Mouse (Mus musculus): ENCODE results near the gene Cmc2. TPM values are rescaled to one million over a fixed set of nuclear protein-coding genes. Genes with fewer than 3 reads are reported as not detected.

Cmc2 gene
- polyA plus RNA-seq (2012; fragmentation: generic; extraction: Trizol): 55.1 TPM
- long read RNA-seq, experiment 1, transcript Cmc2-205 (4 exons, 1,459 nt): major isoform, 40 of 57 reads
- long read RNA-seq, experiment 1, transcript Cmc2-201 (3 exons, 523 nt): minor isoform, 7 of 57 reads
- long read RNA-seq, experiment 1, partial matches to known transcripts: 1 of 57 reads
- long read RNA-seq, experiment 1, other reads (novel, unspliced or antisense): 6 of 57 reads
- long read RNA-seq, experiment 2, partial matches to known transcripts: 0 of 10 reads
- long read RNA-seq, experiment 2, other reads (novel, unspliced or antisense): 4 of 10 reads

DNA sequence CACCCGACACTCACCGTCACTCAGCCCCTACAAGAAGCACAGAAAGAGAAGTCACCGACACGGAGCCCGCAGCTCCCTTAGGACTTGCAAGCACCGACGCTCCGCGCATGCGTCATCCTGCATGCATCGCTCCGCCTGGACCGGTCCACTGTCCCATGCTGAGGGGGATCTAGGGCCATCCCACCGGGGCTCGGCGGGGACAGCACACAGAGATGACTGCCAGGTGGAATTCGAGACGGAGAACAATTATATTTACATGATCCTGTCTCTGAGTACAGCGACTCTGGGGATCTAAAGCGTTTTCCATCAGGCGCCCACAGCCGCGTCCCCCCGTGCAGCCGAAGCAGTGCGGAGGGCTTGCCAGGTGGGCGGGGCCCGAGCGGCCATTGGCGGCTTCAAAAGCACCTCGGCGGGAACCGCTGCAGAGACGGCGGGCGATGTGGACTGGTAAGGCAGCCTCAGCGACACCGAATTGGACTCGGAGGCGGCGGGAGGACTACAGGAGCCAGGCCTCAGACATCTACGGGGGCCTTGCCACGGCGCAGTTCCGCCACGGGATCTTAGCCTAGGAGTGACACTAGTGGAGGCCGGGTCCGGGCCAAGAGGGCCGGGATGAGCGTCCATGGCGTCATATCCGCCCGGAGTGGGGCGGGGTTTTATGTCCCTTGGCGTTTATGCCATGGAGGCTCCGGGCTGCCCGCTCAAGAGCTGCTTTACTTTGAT, at the start of gene Cmc2, which contains the start of gene Cenpn:
TSS of gene Cmc2 (minus strand) at position 119 of the 723 bp plus-strand sequence.
TSS of gene Cenpn (plus strand) at position 394 of the 723 bp plus-strand sequence.
- H3K36me3 ChIP-seq (ENCODE audit: control insufficient read depth, insufficient read depth): peaks cover 12% of the 10 kb centered on the region
- TF ChIP-seq CTCF (IDR thresholded peaks at IDR 0.05; ENCODE audit: control insufficient read depth, insufficient read depth, insufficient read length) (no peak), MYOD1 (IDR thresholded peaks at IDR 0.05; ENCODE audit: control insufficient read depth, insufficient read length, low read depth) (no peak), MAX (IDR thresholded peaks at IDR 0.05) (peak; percentile 9), CEBPB (IDR thresholded peaks at IDR 0.05; ENCODE audit: low read depth) (no peak), USF1 (IDR thresholded peaks at IDR 0.05; ENCODE audit: low read depth) (no peak)
- peaks cover 5% of the 10 kb centered on the region for H3K79me3 ChIP-seq (ENCODE audit: low read depth)
- H3ac ChIP-seq (ENCODE audit: control insufficient read depth, insufficient read length, low read depth): peak within 1 kb of the TSS; percentile 97
- H3K79me2 ChIP-seq (ENCODE audit: control insufficient read depth, insufficient read depth): peaks cover 27% of the 10 kb centered on the region
- no peaks in the 10 kb centered on the region for H3K27me3 ChIP-seq (ENCODE audit: control insufficient read depth, insufficient read depth, insufficient read length)
- peak within 1 kb of the TSS; percentile 51 for H3K4me3 ChIP-seq (ENCODE audit: insufficient read depth, poor library complexity, severe bottlenecking)

GRCm38 (mm10) chr8:116969531-116969930, 48.3 kb upstream of the Cmc2 start:
- Histone ChIP-seq H3K4me3 (ENCODE audit: insufficient read depth, poor library complexity, severe bottlenecking) (no peak overlapping the region), H3K79me2 (ENCODE audit: control insufficient read depth, insufficient read depth) (no peaks in the 10 kb centered on the region), H3K27me3 (ENCODE audit: control insufficient read depth, insufficient read depth, insufficient read length) (peaks cover 3% of the 10 kb centered on the region), H3K79me3 (ENCODE audit: low read depth) (no peaks in the 10 kb centered on the region), H3K36me3 (ENCODE audit: control insufficient read depth, insufficient read depth) (no peaks in the 10 kb centered on the region), H3ac (ENCODE audit: control insufficient read depth, insufficient read length, low read depth) (no peak overlapping the region)
- TF ChIP-seq MYOD1 (IDR thresholded peaks at IDR 0.05; ENCODE audit: control insufficient read depth, insufficient read length, low read depth): no peak
- no peak for TF ChIP-seq USF1 (IDR thresholded peaks at IDR 0.05; ENCODE audit: low read depth)

DNA sequence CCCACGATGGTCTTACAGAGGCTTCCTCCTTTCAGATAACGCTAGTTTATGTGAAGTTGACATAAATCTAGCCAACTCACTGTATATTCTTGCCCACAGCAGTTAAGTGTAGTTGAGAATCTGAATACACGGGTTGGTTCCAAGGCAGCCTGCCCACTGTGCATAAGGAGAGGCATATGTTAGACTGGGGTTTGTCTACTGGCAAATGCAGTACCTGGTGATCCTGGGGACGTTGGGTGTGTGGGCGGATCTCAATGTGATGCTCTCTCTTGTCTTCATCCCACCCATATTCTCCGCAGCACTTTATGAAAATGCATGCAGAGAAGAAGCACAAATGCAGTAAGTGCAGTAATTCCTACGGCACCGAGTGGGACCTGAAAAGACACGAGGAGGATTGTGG, 33.2 kb upstream of the Cmc2 start:
- no peaks in the 10 kb centered on the region for H3K79me3 ChIP-seq (ENCODE audit: low read depth)
- no peak overlapping the region for H3ac ChIP-seq (ENCODE audit: control insufficient read depth, insufficient read length, low read depth)
- no peak overlapping the region for H3K4me3 ChIP-seq (ENCODE audit: insufficient read depth, poor library complexity, severe bottlenecking)
- H3K79me2 ChIP-seq (ENCODE audit: control insufficient read depth, insufficient read depth): no peaks in the 10 kb centered on the region
- TF ChIP-seq CTCF (IDR thresholded peaks at IDR 0.05; ENCODE audit: control insufficient read depth, insufficient read depth, insufficient read length) (no peak), MYOD1 (IDR thresholded peaks at IDR 0.05; ENCODE audit: control insufficient read depth, insufficient read length, low read depth) (no peak), MYOG (IDR thresholded peaks at IDR 0.05; ENCODE audit: control insufficient read depth, extremely low read depth, insufficient read length) (no peak), MAX (IDR thresholded peaks at IDR 0.05) (no peak), USF1 (IDR thresholded peaks at IDR 0.05; ENCODE audit: low read depth) (no peak), CEBPB (IDR thresholded peaks at IDR 0.05; ENCODE audit: low read depth) (no peak), FOSL1 (IDR thresholded peaks at IDR 0.05; ENCODE audit: insufficient read depth, low read length, poor library complexity, severe bottlenecking) (no peak)
- peaks cover 12% of the 10 kb centered on the region for H3K36me3 ChIP-seq (ENCODE audit: control insufficient read depth, insufficient read depth)
- no peaks in the 10 kb centered on the region for H3K27me3 ChIP-seq (ENCODE audit: control insufficient read depth, insufficient read depth, insufficient read length)

GRCm38 (mm10) chr8:116952428-116952827, 31.2 kb upstream of the Cmc2 start:
- Histone ChIP-seq H3K27me3 (ENCODE audit: control insufficient read depth, insufficient read depth, insufficient read length) (no peaks in the 10 kb centered on the region), H3K4me3 (ENCODE audit: insufficient read depth, poor library complexity, severe bottlenecking) (no peak overlapping the region), H3ac (ENCODE audit: control insufficient read depth, insufficient read length, low read depth) (no peak overlapping the region), H3K79me2 (ENCODE audit: control insufficient read depth, insufficient read depth) (peaks cover 6% of the 10 kb centered on the region), H3K79me3 (ENCODE audit: low read depth) (no peaks in the 10 kb centered on the region), H3K36me3 (ENCODE audit: control insufficient read depth, insufficient read depth) (peaks cover 12% of the 10 kb centered on the region)
- no peak for TF ChIP-seq USF1 (IDR thresholded peaks at IDR 0.05; ENCODE audit: low read depth)
- no peak for TF ChIP-seq CTCF (IDR thresholded peaks at IDR 0.05; ENCODE audit: control insufficient read depth, insufficient read depth, insufficient read length)
- TF ChIP-seq CEBPB (IDR thresholded peaks at IDR 0.05; ENCODE audit: low read depth): no peak
- TF ChIP-seq MYOG (IDR thresholded peaks at IDR 0.05; ENCODE audit: control insufficient read depth, extremely low read depth, insufficient read length): no peak
- no peak for TF ChIP-seq MYOD1 (IDR thresholded peaks at IDR 0.05; ENCODE audit: control insufficient read depth, insufficient read length, low read depth)
- TF ChIP-seq FOSL1 (IDR thresholded peaks at IDR 0.05; ENCODE audit: insufficient read depth, low read length, poor library complexity, severe bottlenecking): no peak
- no peak for TF ChIP-seq MAX (IDR thresholded peaks at IDR 0.05)

DNA sequence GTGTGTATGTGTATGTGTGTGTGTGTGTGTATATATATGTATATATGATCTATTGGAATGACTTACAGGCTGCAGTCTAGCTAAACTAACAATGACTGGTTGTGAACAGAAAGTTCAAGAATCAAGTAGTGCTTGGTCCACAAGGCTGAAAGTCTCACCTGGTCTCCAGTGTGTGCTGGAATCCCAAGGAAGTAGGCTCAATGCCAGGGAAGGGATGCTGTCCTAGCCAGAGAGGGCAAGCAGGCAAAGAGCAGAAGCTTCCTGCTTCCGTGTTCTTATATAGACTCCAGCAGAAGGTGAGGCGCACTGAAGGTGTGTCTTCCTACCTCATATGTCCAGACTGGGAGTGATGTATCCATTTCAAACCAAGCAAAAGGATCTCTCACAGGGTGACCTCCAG, 30.5 kb upstream of the Cmc2 start:
- H3K79me3 ChIP-seq (ENCODE audit: low read depth): no peaks in the 10 kb centered on the region
- H3K4me3 ChIP-seq (ENCODE audit: insufficient read depth, poor library complexity, severe bottlenecking): no peak overlapping the region
- H3K79me2 ChIP-seq (ENCODE audit: control insufficient read depth, insufficient read depth): peaks cover 8% of the 10 kb centered on the region
- TF ChIP-seq USF1 (IDR thresholded peaks at IDR 0.05; ENCODE audit: low read depth) (no peak), CTCF (IDR thresholded peaks at IDR 0.05; ENCODE audit: control insufficient read depth, insufficient read depth, insufficient read length) (no peak), MAX (IDR thresholded peaks at IDR 0.05) (no peak), FOSL1 (IDR thresholded peaks at IDR 0.05; ENCODE audit: insufficient read depth, low read length, poor library complexity, severe bottlenecking) (no peak), MYOG (IDR thresholded peaks at IDR 0.05; ENCODE audit: control insufficient read depth, extremely low read depth, insufficient read length) (no peak)
- peaks cover 12% of the 10 kb centered on the region for H3K36me3 ChIP-seq (ENCODE audit: control insufficient read depth, insufficient read depth)
- no peak overlapping the region for H3ac ChIP-seq (ENCODE audit: control insufficient read depth, insufficient read length, low read depth)
- H3K27me3 ChIP-seq (ENCODE audit: control insufficient read depth, insufficient read depth, insufficient read length): no peaks in the 10 kb centered on the region
